Mouse (Mus musculus) E14TG2a.4 (cell line): ENCODE measurements at regions not wholly inside any gene's neighbourhood (a gene's known extent, or its start where the extent isn't known, plus 50 kb on each side); places are given as distances from the start of the nearest gene placed in this dataset.

ENCODE experiments used
- H3K27me3 ChIP-seq: 2 replicates; pipeline ENCODE4 v1.6.1; 2014; ENCODE audit warnings: low read length, control low read depth; ENCODE audit not compliant: insufficient read depth
- H3K36me3 ChIP-seq: 2 replicates; pipeline ENCODE4 v1.6.1; 2014; ENCODE audit warnings: low read length, control low read depth; ENCODE audit not compliant: insufficient read depth
- H3K4me1 ChIP-seq: replicated peaks from 2 replicates; pipeline ENCODE4 v1.6.1; 2014; ENCODE audit warnings: low read depth, low read length, control low read depth
- H3K4me3 ChIP-seq: replicated peaks from 2 replicates; pipeline ENCODE4 v1.5.1; 2014; ENCODE audit warnings: mild to moderate bottlenecking, low read length
- H3K9me3 ChIP-seq: 2 replicates; pipeline ENCODE4 v1.6.1; 2014; ENCODE audit warnings: low read length, control low read depth
- CTCF ChIP-seq: conservative IDR thresholded peaks from 2 replicates; pipeline ENCODE4 v1.5.1; 2014; ENCODE audit warnings: low read length
- NANOG ChIP-seq: IDR thresholded peaks from 2 replicates; pipeline ENCODE4 v1.6.1; 2014; ENCODE audit warnings: borderline replicate concordance, low read length, mixed read lengths
- POU5F1 ChIP-seq: IDR thresholded peaks from 2 replicates; pipeline ENCODE4 v1.6.1; 2014; ENCODE audit warnings: low read length, borderline replicate concordance

GRCm38 (mm10) chr3:111049638-111050037 is 798.8 kb upstream of the Prmt6 start:
- H3K27me3 ChIP-seq = no peaks in the 10 kb centered on the region

More at GRCm38 (mm10) chr3:111049638-111050037, 798.8 kb upstream of the Prmt6 start:
- TF ChIP-seq NANOG = no peak
- TF ChIP-seq POU5F1 = no peak
- no peak for TF ChIP-seq CTCF
- H3K36me3 ChIP-seq = no peaks in the 10 kb centered on the region
- H3K4me1 ChIP-seq = no peaks in the 10 kb centered on the region
- no peaks in the 10 kb centered on the region for H3K9me3 ChIP-seq
- H3K4me3 ChIP-seq = no peak overlapping the region
